Mouse (Mus musculus): ENCODE data around the gene Rcan2. TPM values are rescaled to one million over a fixed set of nuclear protein-coding genes. Genes with fewer than 3 reads are reported as not detected.

Gene Rcan2
- polyA plus RNA-seq, 1 experiment from 2014 or later: 63.1 TPM

- no peaks in the 10 kb centered on the region for H3K27me3 ChIP-seq (ENCODE audit: control insufficient read depth, insufficient read depth, low read length)
- H3K9ac ChIP-seq (ENCODE audit: low read length): no peak overlapping the region
- ATAC-seq (replicated peaks; ENCODE audit: extremely low read depth, insufficient read depth, low FRiP score): no peak
- peaks cover 4% of the 10 kb centered on the region; the same call in 1 of the 2 replicates for H3K9me3 ChIP-seq (replicated peaks; ENCODE audit: control insufficient read depth, low read length)
- no peaks in the 10 kb centered on the region for H3K4me1 ChIP-seq (ENCODE audit: control insufficient read depth, insufficient read depth, low read length)
- no peak overlapping the region for H3K27ac ChIP-seq (ENCODE audit: low read length)
- H3K4me3 ChIP-seq (ENCODE audit: low read length): no peak overlapping the region
- H3K36me3 ChIP-seq (ENCODE audit: control insufficient read depth, insufficient read depth): 0 out of 2 replicates have a peak, but pooled peaks cover 2% of the 10 kb centered on the region
- WGBS: 74% methylated on average over 8 of the region's 8 CpGs
- H3K4me2 ChIP-seq (ENCODE audit: low read depth, low read length): no peak overlapping the region
Observed at GRCm38 (mm10) chr17:43916128-43916527, 115.0 kb downstream of the Rcan2 start.

GRCm38 (mm10) chr17:43917143-43917542 is 116.0 kb downstream of the Rcan2 start:
- Histone ChIP-seq H3K27me3 (ENCODE audit: control insufficient read depth, insufficient read depth, low read length) (no peaks in the 10 kb centered on the region), H3K4me2 (ENCODE audit: low read depth, low read length) (no peak overlapping the region), H3K4me1 (ENCODE audit: control insufficient read depth, insufficient read depth, low read length) (no peaks in the 10 kb centered on the region), H3K9ac (ENCODE audit: low read length) (no peak overlapping the region), H3K27ac (ENCODE audit: low read length) (no peak overlapping the region), H3K4me3 (ENCODE audit: low read length) (no peak overlapping the region), H3K36me3 (ENCODE audit: control insufficient read depth, insufficient read depth) (0 out of 2 replicates have a peak, but pooled peaks cover 2% of the 10 kb centered on the region), H3K9me3 (replicated peaks; ENCODE audit: control insufficient read depth, low read length) (peaks cover 4% of the 10 kb centered on the region; the same call in 1 of the 2 replicates)
- 71% methylated on average over 5 of the region's 5 CpGs for WGBS
- no peak for ATAC-seq (replicated peaks; ENCODE audit: extremely low read depth, insufficient read depth, low FRiP score)

GRCm38 (mm10) chr17:43929856-43930255 is 128.7 kb downstream of the Rcan2 start:
- no peaks in the 10 kb centered on the region for H3K27me3 ChIP-seq (ENCODE audit: control insufficient read depth, insufficient read depth, low read length)
- no peak overlapping the region for H3K9ac ChIP-seq (ENCODE audit: low read length)
- no peak overlapping the region for H3K4me2 ChIP-seq (ENCODE audit: low read depth, low read length)
- H3K36me3 ChIP-seq (ENCODE audit: control insufficient read depth, insufficient read depth): no peaks in the 10 kb centered on the region
- no peaks in the 10 kb centered on the region; the same call in 1 of the 2 replicates for H3K9me3 ChIP-seq (replicated peaks; ENCODE audit: control insufficient read depth, low read length)
- H3K4me3 ChIP-seq (ENCODE audit: low read length): no peak overlapping the region
- no peak overlapping the region for H3K27ac ChIP-seq (ENCODE audit: low read length)
- H3K4me1 ChIP-seq (ENCODE audit: control insufficient read depth, insufficient read depth, low read length): peaks cover 14% of the 10 kb centered on the region
- no peak for ATAC-seq (replicated peaks; ENCODE audit: extremely low read depth, insufficient read depth, low FRiP score)
- WGBS: 90% methylated on average over 4 of the region's 4 CpGs

- peaks cover 5% of the 10 kb centered on the region for H3K4me1 ChIP-seq (ENCODE audit: control insufficient read depth, insufficient read depth, low read length)
- peaks cover 3% of the 10 kb centered on the region for H3K9me3 ChIP-seq (replicated peaks; ENCODE audit: control insufficient read depth, low read length)
- no peak overlapping the region for H3K4me3 ChIP-seq (ENCODE audit: low read length)
- ATAC-seq (replicated peaks; ENCODE audit: extremely low read depth, insufficient read depth, low FRiP score): no peak
- H3K27me3 ChIP-seq (ENCODE audit: control insufficient read depth, insufficient read depth, low read length): no peaks in the 10 kb centered on the region
- no peak overlapping the region for H3K9ac ChIP-seq (ENCODE audit: low read length)
- H3K36me3 ChIP-seq (ENCODE audit: control insufficient read depth, insufficient read depth): 0 out of 2 replicates have a peak, but pooled peaks cover 2% of the 10 kb centered on the region
- no peak overlapping the region for H3K27ac ChIP-seq (ENCODE audit: low read length)
- 76% methylated on average over 11 of the region's 11 CpGs for WGBS
- H3K4me2 ChIP-seq (ENCODE audit: low read depth, low read length): no peak overlapping the region
Observed at GRCm38 (mm10) chr17:43931731-43932130, 130.6 kb downstream of the Rcan2 start.

- 81% methylated on average over 9 of the region's 9 CpGs for WGBS
- Histone ChIP-seq H3K4me3 (ENCODE audit: low read length) (no peak overlapping the region), H3K27ac (ENCODE audit: low read length) (no peak overlapping the region), H3K4me1 (ENCODE audit: control insufficient read depth, insufficient read depth, low read length) (peaks cover 5% of the 10 kb centered on the region), H3K9me3 (replicated peaks; ENCODE audit: control insufficient read depth, low read length) (peaks cover 3% of the 10 kb centered on the region), H3K4me2 (ENCODE audit: low read depth, low read length) (no peak overlapping the region), H3K36me3 (ENCODE audit: control insufficient read depth, insufficient read depth) (0 out of 2 replicates have a peak, but pooled peaks cover 2% of the 10 kb centered on the region), H3K9ac (ENCODE audit: low read length) (no peak overlapping the region), H3K27me3 (ENCODE audit: control insufficient read depth, insufficient read depth, low read length) (no peaks in the 10 kb centered on the region)
- no peak for ATAC-seq (replicated peaks; ENCODE audit: extremely low read depth, insufficient read depth, low FRiP score)
Observed at GRCm38 (mm10) chr17:43934056-43934455, 132.9 kb downstream of the Rcan2 start.

- H3K27me3 ChIP-seq (ENCODE audit: control insufficient read depth, insufficient read depth, low read length): no peaks in the 10 kb centered on the region
- peak overlapping the region; percentile 30 for H3K4me3 ChIP-seq (ENCODE audit: low read length)
- ATAC-seq (replicated peaks; ENCODE audit: extremely low read depth, insufficient read depth, low FRiP score): 0 out of 2 replicates have a peak, but pooled peaks have one; percentile 14
- peaks cover 20% of the 10 kb centered on the region for H3K4me1 ChIP-seq (ENCODE audit: control insufficient read depth, insufficient read depth, low read length)
- H3K9me3 ChIP-seq (replicated peaks; ENCODE audit: control insufficient read depth, low read length): no peaks in the 10 kb centered on the region
- H3K4me2 ChIP-seq (ENCODE audit: low read depth, low read length): peak overlapping the region; percentile 61
- H3K9ac ChIP-seq (ENCODE audit: low read length): peak overlapping the region; percentile 65
- H3K27ac ChIP-seq (ENCODE audit: low read length): peak overlapping the region; percentile 85
- no peaks in the 10 kb centered on the region for H3K36me3 ChIP-seq (ENCODE audit: control insufficient read depth, insufficient read depth)
- WGBS: 15% methylated on average over 5 of the region's 5 CpGs
Observed at GRCm38 (mm10) chr17:43952219-43952618, 151.1 kb downstream of the Rcan2 start.

GRCm38 (mm10) chr17:43952661-43953534 is 151.7 kb downstream of the Rcan2 start:
- Histone ChIP-seq H3K9ac (ENCODE audit: low read length) (peak overlapping the region; percentile 65), H3K4me2 (ENCODE audit: low read depth, low read length) (peak overlapping the region; percentile 61), H3K27ac (ENCODE audit: low read length) (peak overlapping the region; percentile 85), H3K4me3 (ENCODE audit: low read length) (peak overlapping the region; percentile 30), H3K9me3 (replicated peaks; ENCODE audit: control insufficient read depth, low read length) (no peaks in the 10 kb centered on the region), H3K27me3 (ENCODE audit: control insufficient read depth, insufficient read depth, low read length) (no peaks in the 10 kb centered on the region), H3K4me1 (ENCODE audit: control insufficient read depth, insufficient read depth, low read length) (peaks cover 18% of the 10 kb centered on the region), H3K36me3 (ENCODE audit: control insufficient read depth, insufficient read depth) (no peaks in the 10 kb centered on the region)
- 19% methylated on average over 16 of the region's 17 CpGs for WGBS
- peak; percentile 65 for ATAC-seq (replicated peaks; ENCODE audit: extremely low read depth, insufficient read depth, low FRiP score)

GRCm38 (mm10) chr17:43953535-43953918 is 152.4 kb downstream of the Rcan2 start:
- Histone ChIP-seq H3K9ac (ENCODE audit: low read length) (peak overlapping the region; percentile 56), H3K27me3 (ENCODE audit: control insufficient read depth, insufficient read depth, low read length) (no peaks in the 10 kb centered on the region), H3K4me2 (ENCODE audit: low read depth, low read length) (peak overlapping the region; percentile 61), H3K9me3 (replicated peaks; ENCODE audit: control insufficient read depth, low read length) (no peaks in the 10 kb centered on the region), H3K36me3 (ENCODE audit: control insufficient read depth, insufficient read depth) (no peaks in the 10 kb centered on the region), H3K27ac (ENCODE audit: low read length) (peak overlapping the region; percentile 34), H3K4me1 (ENCODE audit: control insufficient read depth, insufficient read depth, low read length) (peaks cover 18% of the 10 kb centered on the region), H3K4me3 (ENCODE audit: low read length) (peak overlapping the region; percentile 30; the same call in 1 of the 2 replicates)
- WGBS: 81% methylated on average over 10 of the region's 10 CpGs
- no peak for ATAC-seq (replicated peaks; ENCODE audit: extremely low read depth, insufficient read depth, low FRiP score)

- no peak overlapping the region for H3K4me2 ChIP-seq (ENCODE audit: low read depth, low read length)
- ATAC-seq (replicated peaks; ENCODE audit: extremely low read depth, insufficient read depth, low FRiP score): no peak
- no peaks in the 10 kb centered on the region for H3K36me3 ChIP-seq (ENCODE audit: control insufficient read depth, insufficient read depth)
- H3K27me3 ChIP-seq (ENCODE audit: control insufficient read depth, insufficient read depth, low read length): no peaks in the 10 kb centered on the region
- 82% methylated on average over 3 of the region's 3 CpGs for WGBS
- 0 out of 2 replicates have a peak, but pooled peaks cover 3% of the 10 kb centered on the region for H3K9me3 ChIP-seq (replicated peaks; ENCODE audit: control insufficient read depth, low read length)
- no peaks in the 10 kb centered on the region for H3K4me1 ChIP-seq (ENCODE audit: control insufficient read depth, insufficient read depth, low read length)
- no peak overlapping the region for H3K9ac ChIP-seq (ENCODE audit: low read length)
- H3K4me3 ChIP-seq (ENCODE audit: low read length): no peak overlapping the region
- no peak overlapping the region for H3K27ac ChIP-seq (ENCODE audit: low read length)
Observed at GRCm38 (mm10) chr17:43959797-43960196, 158.6 kb downstream of the Rcan2 start.

Measured in heart, embryonic 16.5 days (tissue).